Mouse (Mus musculus): ENCODE data around the gene Tmem28. TPM values are rescaled to one million over a fixed set of nuclear protein-coding genes. Genes with fewer than 3 reads are reported as not detected.

Gene Tmem28
- total and polyA plus RNA-seq, 3 experiments: not detected

- Histone ChIP-seq H3K4me3 (replicated peaks in 1 of 3; ENCODE audit: low read depth in 2 of 3, low read length in 2 of 3, poor library complexity in 1 of 3) (no peak overlapping the region), H3K4me1 (ENCODE audit: control insufficient read depth in 1 of 2, insufficient read depth in 2 of 2) (no peaks in the 10 kb centered on the region), H3K9me3 (replicated peaks; ENCODE audit: low read length) (no peaks in the 10 kb centered on the region), H3K9ac (ENCODE audit: insufficient read depth, low read depth) (no peak overlapping the region), H3K4me2 (ENCODE audit: insufficient read depth, low read depth, poor library complexity, severe bottlenecking) (no peak overlapping the region), H3K36me3 (replicated peaks in 1 of 2; ENCODE audit: control insufficient read depth in 1 of 2, insufficient read depth in 1 of 2, low read length in 1 of 2) (no peaks in the 10 kb centered on the region), H3K27me3 (replicated peaks) (no peaks in the 10 kb centered on the region), H3K79me2 (replicated peaks; ENCODE audit: control insufficient read depth, extremely low read depth, insufficient read depth, poor library complexity, severe bottlenecking) (no peaks in the 10 kb centered on the region), H3K27ac (ENCODE audit: insufficient read depth, low read depth) (no peak overlapping the region)
- dilution Hi-C loops (cut with MboI; ENCODE audit: extremely low pct_ligation_motif_present, extremely low pct_unique_long_range_greater_than_20kb, low sequenced_read_pairs) (no loop called here), in situ Hi-C loops (cut with MboI; ENCODE audit: low pct_ligation_motif_present, low pct_unique_long_range_greater_than_20kb, low sequenced_read_pairs) (no loop called here)
- DNase-seq (ENCODE audit: extremely low read depth): no peak
- TF ChIP-seq KAT2A (IDR thresholded peaks at IDR 0.05; ENCODE audit: insufficient replicate concordance, low read length) (no peak), MXI1 (IDR thresholded peaks at IDR 0.05; ENCODE audit: low read depth, low read length) (no peak), CHD2 (IDR thresholded peaks at IDR 0.05; ENCODE audit: low read length) (no peak), SIN3A (IDR thresholded peaks at IDR 0.05; ENCODE audit: low read length) (no peak), RCOR1 (conservative IDR thresholded peaks at IDR 0.05; ENCODE audit: low read depth, low read length) (no peak), TBP (conservative IDR thresholded peaks at IDR 0.05; ENCODE audit: low read depth, low read length) (no peak), PAX5 (IDR thresholded peaks at IDR 0.05; ENCODE audit: low read length) (no peak), ZKSCAN1 (IDR thresholded peaks at IDR 0.05; ENCODE audit: borderline replicate concordance, low read depth, low read length) (no peak)
These were observed 62.6 kb downstream of the Tmem28 start for GRCm38 (mm10) chrX:99883396-99883795.

Other genes with a start within 250 kb of the Tmem28 start
- gene Eda, start 154.6 kb downstream of the Tmem28 start, total RNA-seq (2012; rRNA removed): 0.13 TPM in 2 replicates
- 0.30 and 0.78 TPM in 2 replicates for gene Eda, start 154.6 kb downstream of the Tmem28 start, total RNA-seq (2014; rRNA removed)
- gene Eda, start 154.6 kb downstream of the Tmem28 start, polyA plus RNA-seq (2012; ENCODE audit: insufficient read length, low read depth): 0.40 and 0.42 TPM in 2 replicates